Mouse (Mus musculus): ENCODE data around the gene Hdac1. TPM values are rescaled to one million over a fixed set of nuclear protein-coding genes. Genes with fewer than 3 reads are reported as not detected.
A peak's percentile ranks its signal among the peaks of the same experiment; 100 is the strongest.

Gene Hdac1
- total RNA-seq, 1 experiment = 96.0 TPM

GRCm38 (mm10) chr4:129507434-129508236, 34.9 kb downstream of the Hdac1 start:
- DNase-seq (ENCODE audit: low read depth, low spot score) = no peak
- Histone ChIP-seq H3K9ac (ENCODE audit: insufficient read depth, low read depth, low read length, poor library complexity, severe bottlenecking) (no peak overlapping the region), H3K4me3 (ENCODE audit: insufficient read depth in 1 of 2, low read depth in 1 of 2, low read length in 2 of 2, poor library complexity in 1 of 2, severe bottlenecking in 1 of 2) (no peak overlapping the region), H3K4me1 (ENCODE audit: control insufficient read depth in 2 of 2, insufficient read depth in 2 of 2, low read length in 2 of 2, poor library complexity in 1 of 2) (peaks cover 19 to 29% of the 10 kb centered on the region in 2 experiments), H3K36me3 (ENCODE audit: control insufficient read depth, insufficient read depth, low read length, poor library complexity, severe bottlenecking) (no peaks in the 10 kb centered on the region), H3K9me3 (ENCODE audit: control insufficient read depth, insufficient read depth, low read depth, low read length) (no peaks in the 10 kb centered on the region), H3K27ac (ENCODE audit: insufficient read depth, low read depth, low read length, poor library complexity, severe bottlenecking) (no peak overlapping the region)
- TF ChIP-seq HCFC1 (IDR thresholded peaks at IDR 0.05; ENCODE audit: borderline replicate concordance, insufficient read depth, low read length) = no peak
- TF ChIP-seq ZNF384 (IDR thresholded peaks at IDR 0.05; ENCODE audit: low read depth, low read length) = no peak
- TF ChIP-seq CHD2 (IDR thresholded peaks at IDR 0.05; ENCODE audit: low read depth, low read length) = no peak
- no peak for TF ChIP-seq MAFK (IDR thresholded peaks at IDR 0.05; ENCODE audit: insufficient read depth, low read depth, low read length)
- TF ChIP-seq ZC3H11A (IDR thresholded peaks at IDR 0.05; ENCODE audit: borderline replicate concordance, low read depth, low read length) = no peak
- in situ Hi-C loops (cut with MboI; ENCODE audit: low sequenced_read_pairs in 2 of 2, unreplicated experiment in 2 of 2) = no loop called here

- Histone ChIP-seq H3K9me3 (ENCODE audit: control insufficient read depth, insufficient read depth, low read depth, low read length) (no peaks in the 10 kb centered on the region), H3K9ac (ENCODE audit: insufficient read depth, low read depth, low read length, poor library complexity, severe bottlenecking) (no peak overlapping the region), H3K4me3 (ENCODE audit: insufficient read depth in 1 of 2, low read depth in 1 of 2, low read length in 2 of 2, poor library complexity in 1 of 2, severe bottlenecking in 1 of 2) (no peak overlapping the region), H3K4me1 (ENCODE audit: control insufficient read depth in 2 of 2, insufficient read depth in 2 of 2, low read length in 2 of 2, poor library complexity in 1 of 2) (peaks cover 28 to 34% of the 10 kb centered on the region in 2 experiments), H3K36me3 (ENCODE audit: control insufficient read depth, insufficient read depth, low read length, poor library complexity, severe bottlenecking) (no peaks in the 10 kb centered on the region), H3K27ac (ENCODE audit: insufficient read depth, low read depth, low read length, poor library complexity, severe bottlenecking) (no peak overlapping the region)
- TF ChIP-seq ZC3H11A (IDR thresholded peaks at IDR 0.05; ENCODE audit: borderline replicate concordance, low read depth, low read length) (no peak), HCFC1 (IDR thresholded peaks at IDR 0.05; ENCODE audit: borderline replicate concordance, insufficient read depth, low read length) (no peak), ZNF384 (IDR thresholded peaks at IDR 0.05; ENCODE audit: low read depth, low read length) (no peak), CHD2 (IDR thresholded peaks at IDR 0.05; ENCODE audit: low read depth, low read length) (no peak), MAFK (IDR thresholded peaks at IDR 0.05; ENCODE audit: insufficient read depth, low read depth, low read length) (no peak)
- no peak for DNase-seq (ENCODE audit: low read depth, low spot score)
- in situ Hi-C loops (cut with MboI; ENCODE audit: low sequenced_read_pairs in 2 of 2, unreplicated experiment in 2 of 2) = no loop called here
These were observed 37.0 kb downstream of the Hdac1 start for GRCm38 (mm10) chr4:129505511-129505910.

DNA sequence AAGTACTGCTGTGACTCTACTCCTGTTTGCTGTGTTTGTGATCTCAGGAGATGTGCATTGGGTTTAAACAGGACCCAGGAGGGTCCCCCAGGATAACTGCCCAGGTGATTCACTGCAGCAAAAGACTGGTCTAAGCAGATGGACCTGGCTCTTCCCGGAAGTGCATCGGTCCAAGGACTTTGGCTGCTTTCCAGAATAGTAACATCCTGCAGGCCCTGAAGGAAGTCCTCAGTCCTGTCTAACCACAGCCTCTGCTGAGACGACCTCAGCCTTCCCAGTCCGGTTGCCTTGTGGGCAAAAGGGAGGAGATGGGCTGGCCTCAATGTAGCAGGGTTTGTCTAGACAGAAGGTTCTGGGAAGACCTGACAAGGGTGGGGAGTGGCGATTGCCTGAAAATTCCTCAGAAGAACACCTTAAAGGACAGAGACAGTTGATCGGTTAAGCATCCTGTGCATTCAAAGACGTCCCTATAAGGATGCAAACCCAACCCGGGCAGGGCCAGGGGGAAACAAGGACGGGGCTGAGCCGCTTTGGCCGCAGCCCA, 39.5 kb downstream of the Hdac1 start:
- in situ Hi-C loops (cut with MboI; ENCODE audit: low sequenced_read_pairs in 2 of 2, unreplicated experiment in 2 of 2) = no loop called here
- peak; percentile 78 for DNase-seq (ENCODE audit: low read depth, low spot score)
- H3K9me3 ChIP-seq (ENCODE audit: control insufficient read depth, insufficient read depth, low read depth, low read length) = no peaks in the 10 kb centered on the region

DNA sequence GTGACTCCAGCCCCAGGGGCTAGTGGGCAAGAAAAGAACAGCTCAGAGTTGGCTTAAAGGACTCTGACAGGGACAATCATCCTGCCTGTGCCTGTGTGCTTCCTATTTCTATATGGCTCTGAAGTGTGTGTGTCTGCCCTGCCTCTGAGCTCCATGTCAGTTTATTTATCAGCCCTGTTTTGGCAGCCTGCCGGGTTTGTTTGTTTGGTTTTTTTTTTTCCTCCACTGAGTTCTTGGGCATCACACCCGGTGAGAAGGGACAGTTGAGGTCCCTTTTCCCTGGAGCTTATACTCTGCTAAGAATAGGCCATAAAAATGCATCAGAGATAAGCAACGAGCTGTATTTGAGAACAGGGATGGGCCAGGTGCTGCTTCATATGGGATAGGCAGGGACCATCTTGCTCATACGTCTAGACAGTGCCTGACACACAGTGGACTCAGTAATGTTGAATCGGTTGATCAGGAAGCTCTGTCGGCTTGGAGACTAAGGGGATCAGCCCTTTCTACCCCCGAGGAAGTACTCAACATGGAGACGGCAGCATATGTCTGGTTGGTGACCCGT, 40.1 kb downstream of the Hdac1 start:
- H3K9ac ChIP-seq (ENCODE audit: insufficient read depth, low read depth, low read length, poor library complexity, severe bottlenecking) = peak overlapping the region; percentile 48
- peak overlapping the region in 1 of 2 experiments; percentile 34; a peak in 1 of 4 replicates for H3K4me3 ChIP-seq (ENCODE audit: insufficient read depth in 1 of 2, low read depth in 1 of 2, low read length in 2 of 2, poor library complexity in 1 of 2, severe bottlenecking in 1 of 2)
- H3K27ac ChIP-seq (ENCODE audit: insufficient read depth, low read depth, low read length, poor library complexity, severe bottlenecking) = peak overlapping the region; percentile 89
- no peak for TF ChIP-seq ZC3H11A (IDR thresholded peaks at IDR 0.05; ENCODE audit: borderline replicate concordance, low read depth, low read length)
- no peak for TF ChIP-seq MAFK (IDR thresholded peaks at IDR 0.05; ENCODE audit: insufficient read depth, low read depth, low read length)
- TF ChIP-seq CHD2 (IDR thresholded peaks at IDR 0.05; ENCODE audit: low read depth, low read length) = no peak
- no peak for TF ChIP-seq HCFC1 (IDR thresholded peaks at IDR 0.05; ENCODE audit: borderline replicate concordance, insufficient read depth, low read length)
- TF ChIP-seq ZNF384 (IDR thresholded peaks at IDR 0.05; ENCODE audit: low read depth, low read length) = no peak
- in situ Hi-C loops (cut with MboI; ENCODE audit: low sequenced_read_pairs in 2 of 2, unreplicated experiment in 2 of 2) = no loop called here
- DNase-seq (ENCODE audit: low read depth, low spot score) = no peak
- no peaks in the 10 kb centered on the region for H3K9me3 ChIP-seq (ENCODE audit: control insufficient read depth, insufficient read depth, low read depth, low read length)
- H3K4me1 ChIP-seq (ENCODE audit: control insufficient read depth in 2 of 2, insufficient read depth in 2 of 2, low read length in 2 of 2, poor library complexity in 1 of 2) = peaks cover 26 to 34% of the 10 kb centered on the region in 2 experiments
- no peaks in the 10 kb centered on the region for H3K36me3 ChIP-seq (ENCODE audit: control insufficient read depth, insufficient read depth, low read length, poor library complexity, severe bottlenecking)

More for the DNA sequence above, 39.5 kb downstream of the Hdac1 start:
- peak overlapping the region; percentile 89 for H3K27ac ChIP-seq (ENCODE audit: insufficient read depth, low read depth, low read length, poor library complexity, severe bottlenecking)
- H3K9ac ChIP-seq (ENCODE audit: insufficient read depth, low read depth, low read length, poor library complexity, severe bottlenecking) = peak overlapping the region; percentile 48
- H3K36me3 ChIP-seq (ENCODE audit: control insufficient read depth, insufficient read depth, low read length, poor library complexity, severe bottlenecking) = no peaks in the 10 kb centered on the region
- TF ChIP-seq ZC3H11A (IDR thresholded peaks at IDR 0.05; ENCODE audit: borderline replicate concordance, low read depth, low read length) (no peak), MAFK (IDR thresholded peaks at IDR 0.05; ENCODE audit: insufficient read depth, low read depth, low read length) (no peak), HCFC1 (IDR thresholded peaks at IDR 0.05; ENCODE audit: borderline replicate concordance, insufficient read depth, low read length) (no peak), CHD2 (IDR thresholded peaks at IDR 0.05; ENCODE audit: low read depth, low read length) (peak; percentile 13; the same call in 1 of the 2 replicates)
- peaks cover 26 to 36% of the 10 kb centered on the region in 2 experiments for H3K4me1 ChIP-seq (ENCODE audit: control insufficient read depth in 2 of 2, insufficient read depth in 2 of 2, low read length in 2 of 2, poor library complexity in 1 of 2)
- peak overlapping the region in 1 of 2 experiments; percentile 38; a peak in 2 of 4 replicates for H3K4me3 ChIP-seq (ENCODE audit: insufficient read depth in 1 of 2, low read depth in 1 of 2, low read length in 2 of 2, poor library complexity in 1 of 2, severe bottlenecking in 1 of 2)

Data from ES-E14 (cell line).